Mouse (Mus musculus) neural tube, embryonic 13.5 days (tissue): Measurements from ENCODE around the gene Camta1. TPM values are rescaled to one million over a fixed set of nuclear protein-coding genes. Genes with fewer than 3 reads are reported as not detected.
"Not testable (repeated sequence)": the region's sequence is repeated elsewhere in the genome, so short reads cannot be mapped to it uniquely, and the experiment has no call there.

Source experiments
- ATAC-seq: fragments of 200-750 bp; cut with Nextera tagmentation; 2 replicates; pipeline ENCODE4 v1.8.0; 2017; ENCODE audit warnings: low read depth, mild to moderate bottlenecking, moderate TSS enrichment, moderate library complexity
- H3K27ac ChIP-seq: fragments of 300-500 bp; sonication (generic); replicated peaks from 2 replicates; pipeline ENCODE4 v1.5.1; 2015; ENCODE audit warnings: moderate library complexity, mild to moderate bottlenecking, inconsistent platforms
- H3K27me3 ChIP-seq: fragments of 300-500 bp; sonication (generic); 2 replicates; pipeline ENCODE4 v1.6.1; 2015; ENCODE audit warnings: mild to moderate bottlenecking, inconsistent platforms
- H3K36me3 ChIP-seq: fragments of 300-500 bp; sonication (generic); 2 replicates; pipeline ENCODE4 v1.6.1; 2015; ENCODE audit warnings: mild to moderate bottlenecking, inconsistent platforms
- H3K4me1 ChIP-seq: fragments of 300-500 bp; sonication (generic); replicated peaks from 2 replicates; pipeline ENCODE4 v1.6.1; 2015; ENCODE audit warnings: inconsistent platforms
- H3K4me2 ChIP-seq: fragments of 300-500 bp; sonication (generic); 2 replicates; pipeline ENCODE4 v1.6.1; 2015; ENCODE audit warnings: inconsistent platforms, mild to moderate bottlenecking, moderate library complexity
- H3K4me3 ChIP-seq: fragments of 300-500 bp; sonication (generic); 2 replicates; pipeline ENCODE4 v1.5.1; 2015; ENCODE audit warnings: mild to moderate bottlenecking, inconsistent platforms
- H3K9ac ChIP-seq: fragments of 300-500 bp; sonication (generic); 2 replicates; pipeline ENCODE4 v1.6.1; 2015; ENCODE audit warnings: moderate library complexity, mild to moderate bottlenecking, inconsistent platforms
- H3K9me3 ChIP-seq: fragments of 300-500 bp; sonication (generic); 2 replicates; pipeline ENCODE4 v1.6.1; 2016; ENCODE audit warnings: inconsistent platforms
- WGBS: fragments of 180-500 bp; shearing (Covaris S2); methylation state at CpG from one replicate; pipeline ENCODE4 v1.1.7; 2015; 5-methylcytosine and 5-hydroxymethylcytosine counted together
- polyA plus RNA-seq: library from polyadenylated mRNA; unstranded; fragments of >200 nt; fragmentation: Nextera tagmentation; extraction: Ambion mirVana; gene quantifications from 2 replicates; pipeline ENCODE4 v1.2.1, GENCODE M21; 2015

Gene Camta1
- polyA plus RNA-seq, 1 experiment from 2014 or later: 165 TPM

- no peak for ATAC-seq
Measured at GRCm38 (mm10) chr4:150875393-150875792, 986.3 kb downstream of the Camta1 start.

GRCm38 (mm10) chr4:150874416-150874815 lies 987.3 kb downstream of the Camta1 start:
- not testable (repeated sequence) for H3K27me3 ChIP-seq, H3K4me2 ChIP-seq, ATAC-seq, H3K4me3 ChIP-seq, H3K9ac ChIP-seq, H3K27ac ChIP-seq
- Histone ChIP-seq H3K4me1 (peaks cover 25% of the 10 kb centered on the region), H3K9me3 (peaks cover 14% of the 10 kb centered on the region), H3K36me3 (peaks cover 11% of the 10 kb centered on the region; the same call in 1 of the 2 replicates)
- 81% methylated on average over 4 of the region's 4 CpGs for WGBS

More at GRCm38 (mm10) chr4:150875393-150875792, 986.3 kb downstream of the Camta1 start:
- H3K4me1 ChIP-seq: peaks cover 19% of the 10 kb centered on the region
- peaks cover 12% of the 10 kb centered on the region; the same call in 1 of the 2 replicates for H3K36me3 ChIP-seq
- no peak overlapping the region for H3K9ac ChIP-seq
- peaks cover 24% of the 10 kb centered on the region for H3K9me3 ChIP-seq
- H3K4me2 ChIP-seq: no peak overlapping the region
- 85% methylated on average over 10 of the region's 10 CpGs for WGBS
- H3K4me3 ChIP-seq: no peak overlapping the region
- no peak overlapping the region for H3K27ac ChIP-seq
- no peaks in the 10 kb centered on the region for H3K27me3 ChIP-seq

GRCm38 (mm10) chr4:150872681-150873080 lies 989.0 kb downstream of the Camta1 start:
- no peak overlapping the region for H3K9ac ChIP-seq

GRCm38 (mm10) chr4:150872139-150872651 lies 989.5 kb downstream of the Camta1 start:
- no peaks in the 10 kb centered on the region for H3K27me3 ChIP-seq
- ATAC-seq: peak; percentile 45
- H3K4me2 ChIP-seq: no peak overlapping the region
- H3K27ac ChIP-seq: peak overlapping the region; percentile 77
- 36% methylated on average over 9 of the region's 9 CpGs for WGBS
- H3K9me3 ChIP-seq: no peaks in the 10 kb centered on the region
- peaks cover 27% of the 10 kb centered on the region for H3K4me1 ChIP-seq
- peak overlapping the region; percentile 45; the same call in 1 of the 2 replicates for H3K9ac ChIP-seq
- H3K36me3 ChIP-seq: peaks cover 20% of the 10 kb centered on the region
- no peak overlapping the region for H3K4me3 ChIP-seq

More at GRCm38 (mm10) chr4:150872681-150873080, 989.0 kb downstream of the Camta1 start:
- Histone ChIP-seq H3K4me1 (peaks cover 27% of the 10 kb centered on the region), H3K27me3 (no peaks in the 10 kb centered on the region), H3K9me3 (no peaks in the 10 kb centered on the region), H3K27ac (peak overlapping the region; percentile 77), H3K4me3 (no peak overlapping the region), H3K4me2 (no peak overlapping the region), H3K36me3 (peaks cover 15% of the 10 kb centered on the region)
- no peak for ATAC-seq
- 87% methylated on average over 8 of the region's 8 CpGs for WGBS

GRCm38 (mm10) chr4:150871392-150872138 lies 990.1 kb downstream of the Camta1 start:
- H3K9me3 ChIP-seq: no peaks in the 10 kb centered on the region
- H3K9ac ChIP-seq: peak overlapping the region; percentile 45; the same call in 1 of the 2 replicates
- WGBS: 29% methylated on average over 10 of the region's 10 CpGs
- peaks cover 27% of the 10 kb centered on the region for H3K4me1 ChIP-seq
- H3K27me3 ChIP-seq: no peaks in the 10 kb centered on the region
- peak; percentile 83 for ATAC-seq
- no peak overlapping the region for H3K4me3 ChIP-seq
- peaks cover 26% of the 10 kb centered on the region for H3K36me3 ChIP-seq
- peak overlapping the region; percentile 77 for H3K27ac ChIP-seq
- H3K4me2 ChIP-seq: no peak overlapping the region

GRCm38 (mm10) chr4:150870963-150871391 lies 990.7 kb downstream of the Camta1 start:
- Histone ChIP-seq H3K9ac (0 out of 2 replicates have a peak overlapping the region, but pooled peaks have one; percentile 13), H3K4me3 (no peak overlapping the region), H3K9me3 (no peaks in the 10 kb centered on the region), H3K4me1 (peaks cover 27% of the 10 kb centered on the region), H3K27me3 (no peaks in the 10 kb centered on the region), H3K4me2 (no peak overlapping the region), H3K36me3 (peaks cover 32% of the 10 kb centered on the region), H3K27ac (peak overlapping the region; percentile 77; the same call in 1 of the 2 replicates)
- 87% methylated on average over 13 of the region's 13 CpGs for WGBS
- ATAC-seq: no peak

GRCm38 (mm10) chr4:150869276-150870197 lies 992.1 kb downstream of the Camta1 start:
- WGBS: 78% methylated on average over 17 of the region's 17 CpGs
- Histone ChIP-seq H3K36me3 (peaks cover 43% of the 10 kb centered on the region), H3K27ac (no peak overlapping the region), H3K4me3 (no peak overlapping the region), H3K9me3 (no peaks in the 10 kb centered on the region), H3K27me3 (no peaks in the 10 kb centered on the region), H3K9ac (no peak overlapping the region), H3K4me1 (peaks cover 29% of the 10 kb centered on the region), H3K4me2 (no peak overlapping the region)
- no peak for ATAC-seq

- H3K36me3 ChIP-seq: peaks cover 43% of the 10 kb centered on the region
- no peak overlapping the region for H3K27ac ChIP-seq
- H3K9me3 ChIP-seq: no peaks in the 10 kb centered on the region
- ATAC-seq: no peak
- H3K4me1 ChIP-seq: peaks cover 36% of the 10 kb centered on the region
- no peak overlapping the region for H3K4me3 ChIP-seq
- no peak overlapping the region for H3K4me2 ChIP-seq
- WGBS: 85% methylated on average over 2 of the region's 2 CpGs
- no peaks in the 10 kb centered on the region for H3K27me3 ChIP-seq
- no peak overlapping the region for H3K9ac ChIP-seq
Measured at GRCm38 (mm10) chr4:150868859-150869258, 992.8 kb downstream of the Camta1 start.

GRCm38 (mm10) chr4:150868161-150868560 lies 993.5 kb downstream of the Camta1 start:
- no peak for ATAC-seq
- peaks cover 43% of the 10 kb centered on the region for H3K36me3 ChIP-seq
- WGBS: 87% methylated on average over 6 of the region's 6 CpGs
- H3K27me3 ChIP-seq: no peaks in the 10 kb centered on the region
- H3K4me1 ChIP-seq: peaks cover 41% of the 10 kb centered on the region
- no peak overlapping the region for H3K4me3 ChIP-seq
- H3K4me2 ChIP-seq: no peak overlapping the region
- H3K27ac ChIP-seq: no peak overlapping the region
- no peaks in the 10 kb centered on the region for H3K9me3 ChIP-seq
- H3K9ac ChIP-seq: no peak overlapping the region
